Mouse (Mus musculus): ENCODE data around the gene Mttp.
"Not testable (repeated sequence)": the region's sequence is repeated elsewhere in the genome, so short reads cannot be mapped to it uniquely, and the experiment has no call there.

Mttp gene

GRCm38 (mm10) chr3:138144642-138145171 is at the start of gene Mttp:
Gene Mttp, minus strand, starts transcription at chr3:138144968.
- DNase-seq (ENCODE audit: low spot score) = peak; percentile 58

GRCm38 (mm10) chr3:138193683-138194302 is 49.0 kb upstream of the Mttp start, which contains the start of gene 4930579F01Rik:
Gene 4930579F01Rik, minus strand, starts transcription at chr3:138193825.
- DNase-seq (ENCODE audit: low spot score) = no peak

GRCm38 (mm10) chr3:138192260-138192659 is 47.5 kb upstream of the Mttp start:
- DNase-seq (ENCODE audit: low spot score) = no peak

GRCm38 (mm10) chr3:138185995-138186930 is 41.5 kb upstream of the Mttp start:
- no peak for DNase-seq (ENCODE audit: low spot score)

- DNase-seq (ENCODE audit: low spot score) = no peak
Observed at GRCm38 (mm10) chr3:138185290-138185689, 40.5 kb upstream of the Mttp start.

- no peak for DNase-seq (ENCODE audit: low spot score)
Observed at GRCm38 (mm10) chr3:138183371-138183770, 38.6 kb upstream of the Mttp start.

GRCm38 (mm10) chr3:138182019-138182418 is 37.3 kb upstream of the Mttp start:
- no peak for DNase-seq (ENCODE audit: low spot score)

GRCm38 (mm10) chr3:138175551-138175950 is 30.8 kb upstream of the Mttp start:
- no peak for DNase-seq (ENCODE audit: low spot score)

- no peak for DNase-seq (ENCODE audit: low spot score)
Observed at GRCm38 (mm10) chr3:138173291-138173690, 28.5 kb upstream of the Mttp start.

GRCm38 (mm10) chr3:138162553-138163183 is 17.9 kb upstream of the Mttp start:
- no peak for DNase-seq (ENCODE audit: low spot score)

- no peak for DNase-seq (ENCODE audit: low spot score)
Observed at GRCm38 (mm10) chr3:138161623-138162022, 16.9 kb upstream of the Mttp start.

- DNase-seq (ENCODE audit: low spot score) = no peak
Observed at GRCm38 (mm10) chr3:138156651-138157050, 11.9 kb upstream of the Mttp start.

GRCm38 (mm10) chr3:138155062-138155461 is 10.3 kb upstream of the Mttp start:
- DNase-seq (ENCODE audit: low spot score) = no peak

- no peak for DNase-seq (ENCODE audit: low spot score)
Observed at GRCm38 (mm10) chr3:138148811-138149210, 4.0 kb upstream of the Mttp start.

GRCm38 (mm10) chr3:138144060-138144641 is 617 bp downstream of the Mttp start:
- no peak for DNase-seq (ENCODE audit: low spot score)

GRCm38 (mm10) chr3:138143315-138144059 is 1.3 kb downstream of the Mttp start, which contains the start of gene Trmt10a:
Gene Trmt10a, plus strand, starts transcription at chr3:138143448.
- peak; percentile 95 for DNase-seq (ENCODE audit: low spot score)

GRCm38 (mm10) chr3:138142733-138143314 is 1.9 kb downstream of the Mttp start:
- no peak for DNase-seq (ENCODE audit: low spot score)

- no peak for DNase-seq (ENCODE audit: low spot score)
Observed at GRCm38 (mm10) chr3:138142052-138142732, 2.6 kb downstream of the Mttp start.

- no peak for DNase-seq (ENCODE audit: low spot score)
Observed at GRCm38 (mm10) chr3:138139663-138140062, 5.1 kb downstream of the Mttp start.

GRCm38 (mm10) chr3:138138146-138138545 is 6.6 kb downstream of the Mttp start:
- not testable (repeated sequence) for DNase-seq (ENCODE audit: low spot score)
